Comparison of ENCODE assay signal across 18 mouse cellular contexts in the genomic region with DNA sequence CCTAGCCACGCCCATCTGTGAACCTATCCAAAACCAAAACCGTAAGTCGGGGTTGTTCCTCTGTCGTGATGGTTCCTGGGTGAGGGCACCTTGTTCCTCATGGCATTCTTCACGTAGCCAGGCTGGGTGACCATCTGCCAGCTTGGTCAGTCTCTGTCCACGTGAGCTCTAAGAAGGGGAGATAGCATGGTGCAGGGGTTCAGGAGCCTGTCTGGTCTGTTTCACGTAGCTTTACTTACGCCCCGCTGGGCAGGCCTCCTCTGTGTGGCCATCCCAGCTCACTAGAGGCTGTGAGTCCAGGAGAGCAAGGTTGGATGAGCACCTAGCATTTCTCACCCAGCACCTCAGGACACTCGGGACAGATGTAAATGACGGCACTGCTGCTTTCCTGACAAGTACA.
DNase-seq lines count a peak whose midpoint lies in the region; ATAC-seq and TF ChIP-seq lines count a peak whose summit lies in the region.
"Had no signal": no experiment of that assay in that cellular context is flagged by ENCODE, and none has a peak within 500 bp of the region (broad histone marks: within the 10 kb centered on the region; RNA-seq: fewer than 3 reads in every experiment).

No protein-coding gene starts in this region.

- no peak for ATAC-seq in forebrain, postnatal 0 days
- ATAC-seq: forebrain, embryonic 13.5 days; forebrain, embryonic 15.5 days had no signal

- H3K4me2 ChIP-seq in forebrain, postnatal 0 days (ENCODE audit: low read depth): no peak overlapping the region
- H3K4me2 ChIP-seq: embryonic facial prominence, embryonic 13.5 days; embryonic facial prominence, embryonic 15.5 days; forebrain, embryonic 13.5 days; forebrain, embryonic 15.5 days had no signal

- H3K27me3 ChIP-seq in forebrain, postnatal 0 days (ENCODE audit: insufficient read depth, low read length): no peaks in the 10 kb centered on the region
- H3K27me3 ChIP-seq in forebrain, embryonic 10.5 days (ENCODE audit: poor library complexity, severe bottlenecking): no peaks in the 10 kb centered on the region
- H3K27me3 ChIP-seq in testis, adult 2 months (ENCODE audit: control insufficient read depth, insufficient read depth, low read length): no peaks in the 10 kb centered on the region
- H3K27me3 ChIP-seq: embryonic facial prominence, embryonic 13.5 days; embryonic facial prominence, embryonic 15.5 days; forebrain, embryonic 13.5 days; forebrain, embryonic 15.5 days had no signal

- 0 out of 2 replicates have a peak, but pooled peaks cover 3% of the 10 kb centered on the region for H3K4me1 ChIP-seq in forebrain, postnatal 0 days (ENCODE audit: insufficient read depth)
- no peaks in the 10 kb centered on the region; the same call in 1 of the 2 replicates for H3K4me1 ChIP-seq in forebrain, embryonic 10.5 days
- no peaks in the 10 kb centered on the region; the same call in 1 of the 2 replicates for H3K4me1 ChIP-seq in testis, adult 2 months (ENCODE audit: control insufficient read depth, insufficient read depth, low read length)
- H3K4me1 ChIP-seq: forebrain, embryonic 13.5 days; forebrain, embryonic 15.5 days had no signal

- peaks cover 6% of the 10 kb centered on the region; the same call in 1 of the 2 replicates for H3K36me3 ChIP-seq in forebrain, postnatal 0 days (ENCODE audit: insufficient read depth)
- H3K36me3 ChIP-seq in forebrain, embryonic 10.5 days (replicated peaks): no peaks in the 10 kb centered on the region
- no peaks in the 10 kb centered on the region for H3K36me3 ChIP-seq in testis, adult 2 months (ENCODE audit: control insufficient read depth, insufficient read depth, low read length)

- no peak for TF ChIP-seq CTCF in forebrain, postnatal 0 days (IDR thresholded peaks at IDR 0.05; ENCODE audit: low read depth)
- no peak for TF ChIP-seq CTCF in testis, adult 2 months (IDR thresholded peaks at IDR 0.05; ENCODE audit: control insufficient read depth, insufficient read depth, insufficient replicate concordance, low read depth, low read length)

- no peaks in the 10 kb centered on the region for H3K9me3 ChIP-seq in forebrain, postnatal 0 days (ENCODE audit: low read length)
- no peaks in the 10 kb centered on the region for H3K9me3 ChIP-seq in forebrain, embryonic 10.5 days
- H3K9me3 ChIP-seq: embryonic facial prominence, embryonic 13.5 days; embryonic facial prominence, embryonic 15.5 days; forebrain, embryonic 13.5 days; forebrain, embryonic 15.5 days had no signal

- 86% methylated on average over 11 of the region's 11 CpGs for WGBS in forebrain, postnatal 0 days
- WGBS in forebrain, embryonic 10.5 days: 87% methylated on average over 11 of the region's 11 CpGs

- H3K27ac ChIP-seq in forebrain, postnatal 0 days (ENCODE audit: low read depth, low read length): 0 out of 2 replicates have a peak overlapping the region, but pooled peaks have one; percentile 15
- H3K27ac ChIP-seq in forebrain, embryonic 10.5 days: no peak overlapping the region
- H3K27ac ChIP-seq in testis, adult 2 months (ENCODE audit: control insufficient read depth, insufficient read depth, low read depth, low read length): 0 out of 2 replicates have a peak overlapping the region, but pooled peaks have one; percentile 5
- H3K27ac ChIP-seq: embryonic facial prominence, embryonic 13.5 days; embryonic facial prominence, embryonic 15.5 days; forebrain, embryonic 13.5 days; forebrain, embryonic 15.5 days had no signal

- TF ChIP-seq POLR2A in testis, adult 2 months (IDR thresholded peaks at IDR 0.05; ENCODE audit: control insufficient read depth, low read depth, low read length): no peak

- no peak overlapping the region for H3K9ac ChIP-seq in forebrain, postnatal 0 days
- H3K9ac ChIP-seq: embryonic facial prominence, embryonic 13.5 days; embryonic facial prominence, embryonic 15.5 days; forebrain, embryonic 13.5 days; forebrain, embryonic 15.5 days had no signal

- no peak overlapping the region for H3K4me3 ChIP-seq in forebrain, postnatal 0 days (ENCODE audit: low read depth, low read length)
- H3K4me3 ChIP-seq in forebrain, embryonic 10.5 days: no peak overlapping the region
- no peak overlapping the region for H3K4me3 ChIP-seq in testis, adult 2 months (ENCODE audit: control insufficient read depth, low read depth, low read length)
- H3K4me3 ChIP-seq: embryonic facial prominence, embryonic 13.5 days; embryonic facial prominence, embryonic 15.5 days; erythroblast, embryonic 14.5 days; forebrain, embryonic 13.5 days; forebrain, embryonic 15.5 days had no signal

- peak; percentile 29 for DNase-seq in cerebellum, adult 9-10 months
- no peak for DNase-seq in cerebellum, adult 11 months
- DNase-seq in forebrain, postnatal 0 days: no peak
- no peak for DNase-seq in forebrain, embryonic 10.5 days (ENCODE audit: extremely low spot score, low spot score)
- DNase-seq in testis, postnatal 14 days (ENCODE audit: low spot score): no peak
- no peak for DNase-seq in adrenal gland, adult 8-10 months
- DNase-seq: adrenal gland, adult 2 months; adrenal gland, postnatal 14 days; adrenal gland, postnatal 36 days; cerebellum, adult 8-10 months; cerebellum, postnatal 14 days; embryo, embryonic 11 days had no signal
